Mouse (Mus musculus): ENCODE results near the gene Pomgnt2. TPM values are rescaled to one million over a fixed set of nuclear protein-coding genes. Genes with fewer than 3 reads are reported as not detected.

The Pomgnt2 gene
- total RNA-seq, 2 experiments from 2014 or later, result 12.1 to 13.1 TPM

Other genes starting within 250 kb of the Pomgnt2 start
- 100 to 1,000 TPM; 116 to 128 TPM for gene Zfp651, start 237.8 kb downstream of the Pomgnt2 start, total RNA-seq (2021)
- 10 to 100 TPM; 10.1 to 10.5 TPM for gene Klhl40, start 219.5 kb downstream of the Pomgnt2 start, total RNA-seq (2021)
- 100 to 1,000 TPM; 118 to 123 TPM for gene Hhatl, start 204.6 kb downstream of the Pomgnt2 start, total RNA-seq (2021)
- gene Ccdc13, start 157.6 kb downstream of the Pomgnt2 start, total RNA-seq (2021), result not detected
- gene Higd1a, start 138.7 kb downstream of the Pomgnt2 start, total RNA-seq (2021), result 100 to 1,000 TPM; 208 to 239 TPM
- gene Ackr2, start 98.8 kb downstream of the Pomgnt2 start, total RNA-seq (2021), result 1 to 10 TPM; 2.5 to 3.7 TPM
- not detected for gene Cyp8b1, start 80.8 kb downstream of the Pomgnt2 start, total RNA-seq (2021)
- gene Fam198a, start 46.1 kb downstream of the Pomgnt2 start, total RNA-seq (2021), result under 1 TPM; 0.94 to 0.98 TPM
- 100 to 1,000 TPM; 127 to 163 TPM for gene Snrk, start 120.2 kb upstream of the Pomgnt2 start, total RNA-seq (2021)

Measured in heart, postnatal 25 days (tissue).